Mouse (Mus musculus): ENCODE data around the gene Slco1c1. TPM values are rescaled to one million over a fixed set of nuclear protein-coding genes. Genes with fewer than 3 reads are reported as not detected.
"Not testable (repeated sequence)": the region's sequence is repeated elsewhere in the genome, so short reads cannot be mapped to it uniquely, and the experiment has no call there.

Slco1c1 gene
- polyA plus RNA-seq, 1 experiment from 2014 or later = not detected

DNA sequence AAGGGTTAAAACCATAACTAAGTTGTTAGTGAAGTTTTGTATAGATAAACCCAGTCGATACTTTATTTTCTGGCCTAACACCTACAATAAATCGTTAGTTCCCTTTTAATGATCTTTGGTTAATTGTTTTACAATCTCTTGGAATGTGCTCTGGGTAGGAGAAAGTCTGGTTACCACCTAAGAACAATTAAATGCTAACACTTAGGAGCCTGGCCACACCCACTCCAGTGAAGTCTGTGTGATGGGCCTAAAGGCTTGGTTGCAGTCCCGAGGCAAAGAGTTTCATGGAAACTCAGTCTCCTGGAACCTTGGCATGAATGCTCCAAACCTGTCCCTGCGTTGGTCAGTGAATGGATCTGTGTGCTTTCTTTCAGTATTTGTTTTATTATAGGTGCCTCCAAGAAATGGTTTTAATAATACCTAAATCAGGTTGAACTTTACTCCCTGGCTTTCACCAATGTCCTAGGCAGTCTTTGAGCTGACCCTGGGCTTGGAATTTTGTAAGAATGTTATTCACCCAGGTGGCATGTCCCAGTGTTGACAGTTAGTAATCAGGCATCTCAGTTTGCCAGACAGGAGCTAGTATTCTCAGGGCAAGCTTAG lies 66.5 kb downstream of the Slco1c1 start:
- not testable (repeated sequence) for H3K9ac ChIP-seq; H3K36me3 ChIP-seq (replicated peaks); H3K9me3 ChIP-seq (replicated peaks); H3K4me2 ChIP-seq; H3K4me1 ChIP-seq (replicated peaks); H3K27ac ChIP-seq (replicated peaks); ATAC-seq (ENCODE audit: insufficient read depth); H3K4me3 ChIP-seq (replicated peaks); H3K27me3 ChIP-seq
- WGBS (ENCODE audit: insufficient replicate concordance) = 32% methylated on average over 4 of the region's 4 CpGs

DNA sequence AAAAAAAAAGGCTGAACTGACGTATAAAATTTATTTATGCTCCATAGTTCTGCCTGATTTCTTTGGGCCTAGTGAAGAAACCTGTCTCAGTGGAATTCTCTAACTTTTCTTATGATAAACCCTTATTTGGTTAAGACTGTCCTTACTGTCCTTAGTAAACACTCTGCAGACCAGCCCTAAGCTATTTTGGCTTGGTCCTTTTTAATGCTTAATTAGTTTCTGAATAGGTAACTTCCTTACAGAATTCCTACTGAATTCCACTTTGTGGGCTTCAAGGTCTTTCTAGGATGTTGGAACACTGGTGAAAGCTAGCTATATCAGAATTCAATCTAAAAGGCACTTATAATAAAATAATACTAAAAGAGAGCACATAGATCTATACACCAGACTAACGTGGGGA lies 71.9 kb downstream of the Slco1c1 start:
- H3K27ac ChIP-seq (replicated peaks) = no peak overlapping the region
- H3K9me3 ChIP-seq (replicated peaks) = no peaks in the 10 kb centered on the region
- WGBS (ENCODE audit: insufficient replicate concordance) = 52% methylated on average over 2 of the region's 2 CpGs
- no peaks in the 10 kb centered on the region for H3K27me3 ChIP-seq
- H3K4me1 ChIP-seq (replicated peaks) = no peaks in the 10 kb centered on the region
- no peaks in the 10 kb centered on the region for H3K36me3 ChIP-seq (replicated peaks)
- no peak overlapping the region for H3K4me2 ChIP-seq
- no peak overlapping the region for H3K4me3 ChIP-seq (replicated peaks)
- no peak overlapping the region for H3K9ac ChIP-seq
- no peak for ATAC-seq (ENCODE audit: insufficient read depth)

DNA sequence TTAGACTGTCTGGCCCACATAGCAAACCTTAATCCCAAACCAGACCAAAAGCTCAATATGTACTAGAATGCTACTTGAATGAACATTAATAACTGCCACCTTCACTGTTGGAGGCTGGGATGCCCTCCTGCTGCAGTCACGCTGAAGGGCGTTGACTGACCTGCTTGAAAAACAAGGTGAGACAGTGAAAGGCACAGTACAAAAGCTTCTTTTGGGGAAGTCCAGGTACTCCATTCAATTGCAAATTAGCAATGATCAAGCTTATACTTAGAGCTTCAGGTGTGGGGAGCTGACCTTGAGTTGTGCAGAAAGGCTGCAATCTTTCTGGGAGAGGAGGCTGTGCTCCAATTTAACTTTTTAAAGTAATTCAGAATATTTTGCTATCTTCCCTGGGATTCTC lies 72.9 kb downstream of the Slco1c1 start:
- Histone ChIP-seq H3K4me3 (replicated peaks) (no peak overlapping the region), H3K4me1 (replicated peaks) (no peaks in the 10 kb centered on the region), H3K27me3 (no peaks in the 10 kb centered on the region), H3K9me3 (replicated peaks) (no peaks in the 10 kb centered on the region), H3K27ac (replicated peaks) (no peak overlapping the region), H3K4me2 (no peak overlapping the region), H3K36me3 (replicated peaks) (no peaks in the 10 kb centered on the region), H3K9ac (no peak overlapping the region)
- no peak for ATAC-seq (ENCODE audit: insufficient read depth)
- 70% methylated on average over 2 of the region's 2 CpGs for WGBS (ENCODE audit: insufficient replicate concordance)

DNA sequence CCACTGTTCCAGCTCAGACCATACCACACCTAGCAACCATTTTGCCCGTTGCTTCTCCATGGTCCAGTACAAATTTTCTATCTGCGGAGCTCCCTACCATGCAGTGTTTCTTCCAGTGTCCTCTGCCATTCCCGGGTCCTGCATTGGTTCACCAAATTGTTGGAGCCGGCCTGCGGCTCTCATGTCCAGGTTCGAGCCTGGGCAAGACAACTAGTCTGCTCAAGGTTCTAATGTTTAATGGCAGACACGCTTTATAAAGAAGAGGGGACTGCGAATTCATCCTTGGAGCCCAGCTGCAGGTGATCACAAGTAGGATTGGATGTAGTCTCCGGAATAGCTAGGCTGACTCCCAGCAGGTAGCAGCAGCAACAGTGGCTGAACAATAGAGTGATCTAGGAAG lies 76.8 kb downstream of the Slco1c1 start:
- H3K4me2 ChIP-seq = no peak overlapping the region
- H3K27ac ChIP-seq (replicated peaks) = no peak overlapping the region
- 50% methylated on average over 9 of the region's 9 CpGs for WGBS (ENCODE audit: insufficient replicate concordance)
- no peaks in the 10 kb centered on the region for H3K4me1 ChIP-seq (replicated peaks)
- no peak overlapping the region for H3K9ac ChIP-seq
- H3K4me3 ChIP-seq (replicated peaks) = no peak overlapping the region
- H3K9me3 ChIP-seq (replicated peaks) = no peaks in the 10 kb centered on the region
- ATAC-seq (ENCODE audit: insufficient read depth) = no peak
- no peaks in the 10 kb centered on the region for H3K36me3 ChIP-seq (replicated peaks)
- no peaks in the 10 kb centered on the region for H3K27me3 ChIP-seq

DNA sequence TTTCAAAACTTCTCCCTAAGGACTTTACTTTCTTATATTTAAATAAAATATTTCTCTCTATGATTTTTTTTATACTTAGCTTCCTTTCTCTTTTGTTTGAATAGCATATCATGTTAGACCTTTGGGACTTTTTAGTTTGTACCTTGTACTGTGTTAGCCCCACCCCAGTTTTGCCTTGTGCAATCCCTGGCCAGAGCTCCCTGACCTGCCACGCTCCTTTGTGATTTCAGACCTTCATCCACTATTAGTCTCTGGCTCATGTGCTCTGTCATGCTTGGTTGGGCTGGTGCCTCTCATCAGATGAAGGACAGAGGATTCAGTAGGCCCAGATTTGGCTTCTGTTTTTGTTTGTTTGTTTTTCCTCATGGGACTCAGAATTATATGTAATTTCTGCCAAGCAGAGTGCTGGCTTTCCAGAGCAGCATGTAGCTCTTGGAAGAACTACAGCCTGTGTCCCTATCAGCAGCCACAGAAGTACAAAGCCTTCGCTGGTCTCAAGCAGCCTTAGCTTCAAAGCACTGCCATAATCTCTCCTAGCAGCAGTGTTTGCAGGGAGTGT lies 86.6 kb downstream of the Slco1c1 start:
- 36% methylated on average over 2 of the region's 2 CpGs for WGBS (ENCODE audit: insufficient replicate concordance)
- ATAC-seq (ENCODE audit: insufficient read depth) = no peak

DNA sequence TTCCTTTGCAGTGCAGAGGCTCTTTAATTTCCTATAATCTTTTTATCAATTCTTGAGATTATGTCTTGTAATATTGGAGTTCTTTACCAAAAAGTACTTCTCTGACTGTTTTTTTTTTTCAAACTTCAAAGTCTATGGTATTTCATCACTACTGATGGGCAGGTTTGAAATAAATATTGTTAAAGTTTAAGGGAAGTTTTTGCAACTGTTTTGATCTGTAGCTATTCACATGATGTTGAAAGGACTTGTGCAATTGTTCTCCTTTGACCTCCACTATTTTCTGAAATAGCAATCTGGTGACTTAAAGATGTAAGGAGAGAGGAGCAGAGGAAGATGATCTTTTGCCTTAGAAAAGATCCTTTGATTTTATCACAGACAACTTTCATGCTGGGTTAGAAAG lies 89.8 kb downstream of the Slco1c1 start:
- H3K4me2 ChIP-seq = no peak overlapping the region
- H3K4me1 ChIP-seq (replicated peaks) = no peaks in the 10 kb centered on the region
- H3K9ac ChIP-seq = no peak overlapping the region
- ATAC-seq (ENCODE audit: insufficient read depth) = no peak
- H3K27me3 ChIP-seq = no peaks in the 10 kb centered on the region
- no peaks in the 10 kb centered on the region for H3K36me3 ChIP-seq (replicated peaks)
- H3K9me3 ChIP-seq (replicated peaks) = no peaks in the 10 kb centered on the region
- H3K27ac ChIP-seq (replicated peaks) = no peak overlapping the region
- no peak overlapping the region for H3K4me3 ChIP-seq (replicated peaks)

More for the DNA sequence above, 86.6 kb downstream of the Slco1c1 start:
- Histone ChIP-seq H3K27ac (replicated peaks) (no peak overlapping the region), H3K4me1 (replicated peaks) (no peaks in the 10 kb centered on the region), H3K27me3 (no peaks in the 10 kb centered on the region), H3K4me3 (replicated peaks) (no peak overlapping the region), H3K36me3 (replicated peaks) (no peaks in the 10 kb centered on the region), H3K9me3 (replicated peaks) (no peaks in the 10 kb centered on the region), H3K9ac (no peak overlapping the region), H3K4me2 (no peak overlapping the region)

DNA sequence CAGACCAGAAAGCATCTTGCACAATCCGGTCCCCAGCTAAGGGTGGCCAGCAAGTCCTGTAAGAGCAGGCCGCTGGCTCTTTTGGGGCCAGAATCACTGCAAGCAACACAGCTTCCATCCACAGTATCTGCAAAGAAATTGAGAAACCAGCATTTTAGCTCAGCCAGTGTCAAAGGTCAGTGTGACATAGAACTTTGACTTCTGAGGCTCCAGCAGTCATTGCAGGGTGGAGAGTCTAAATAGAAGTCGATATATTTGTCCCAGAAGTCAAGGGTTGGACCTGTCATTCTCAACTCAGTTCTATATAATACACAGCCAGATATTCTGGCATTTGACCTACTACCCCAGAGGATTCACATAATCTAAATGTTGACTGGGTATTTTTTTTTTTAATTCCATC lies 91.2 kb downstream of the Slco1c1 start:
- Histone ChIP-seq H3K9me3 (replicated peaks) (no peaks in the 10 kb centered on the region), H3K9ac (no peak overlapping the region), H3K4me1 (replicated peaks) (no peaks in the 10 kb centered on the region), H3K27ac (replicated peaks) (no peak overlapping the region), H3K27me3 (no peaks in the 10 kb centered on the region), H3K36me3 (replicated peaks) (no peaks in the 10 kb centered on the region), H3K4me2 (no peak overlapping the region), H3K4me3 (replicated peaks) (no peak overlapping the region)
- ATAC-seq (ENCODE audit: insufficient read depth) = peak; percentile 42; the same call in 1 of the 2 replicates
- WGBS (ENCODE audit: insufficient replicate concordance) = 65% methylated on average over 3 of the region's 3 CpGs

Other genes with a start within 250 kb of the Slco1c1 start
- gene Slco1b2, start 105.2 kb downstream of the Slco1c1 start, polyA plus RNA-seq (2015; fragmentation: Nextera tagmentation; extraction: Ambion mirVana) = 3.1 and 6.4 TPM in 2 replicates
- not detected in 2 replicates for gene Gm5724, start 249.4 kb downstream of the Slco1c1 start, polyA plus RNA-seq (2015; fragmentation: Nextera tagmentation; extraction: Ambion mirVana)